26 mouse cellular contexts compared by ENCODE assay signal in genomic region chr3:59182129-59182528, GRCm38 (mm10). TPM values are rescaled to one million over a fixed set of nuclear protein-coding genes. Genes with fewer than 3 reads are reported as not detected.
A peak's percentile ranks its signal among the peaks of the same experiment; 100 is the strongest.
DNase-seq lines count a peak whose midpoint lies in the region; ATAC-seq and TF ChIP-seq lines count a peak whose summit lies in the region.
"Had no signal": no experiment of that assay in that cellular context is flagged by ENCODE, and none has a peak within 500 bp of the region (broad histone marks: within the 10 kb centered on the region; RNA-seq: fewer than 3 reads in every experiment).

No protein-coding gene starts in this region.

- no peaks in the 10 kb centered on the region for H3K27me3 ChIP-seq in forebrain, embryonic 14.5 days (replicated peaks; ENCODE audit: control insufficient read depth, insufficient read depth, low read length)
- no peaks in the 10 kb centered on the region for H3K27me3 ChIP-seq in forebrain, postnatal 0 days (ENCODE audit: insufficient read depth, low read length)
- H3K27me3 ChIP-seq in embryonic facial prominence, embryonic 14.5 days (replicated peaks; ENCODE audit: control insufficient read depth, insufficient read depth, low read length) = no peaks in the 10 kb centered on the region
- H3K27me3 ChIP-seq in midbrain, embryonic 14.5 days (ENCODE audit: control insufficient read depth, insufficient read depth, low read length) = no peaks in the 10 kb centered on the region
- H3K27me3 ChIP-seq: embryonic facial prominence, embryonic 13.5 days; forebrain, embryonic 13.5 days; heart, embryonic 12.5 days had no signal

- no peak for TF ChIP-seq CTCF in forebrain, postnatal 0 days (IDR thresholded peaks at IDR 0.05; ENCODE audit: low read depth)
- TF ChIP-seq CTCF in brain, embryonic 14.5 days (IDR thresholded peaks at IDR 0.05; ENCODE audit: borderline replicate concordance, extremely low read depth, insufficient read depth, insufficient read length) = no peak

- DNase-seq in forebrain, embryonic 14.5 days (ENCODE audit: low spot score) = peak; percentile 11
- DNase-seq in forebrain, postnatal 0 days = no peak
- peak; percentile 63 for DNase-seq in brain, embryonic 14.5 days (ENCODE audit: low read depth)
- no peak for DNase-seq in embryonic facial prominence, embryonic 14.5 days (ENCODE audit: low spot score)
- DNase-seq in midbrain, embryonic 14.5 days = peak; percentile 36
- no peak for DNase-seq in lung, postnatal 14 days
- no peak for DNase-seq in right cerebral cortex, postnatal 10 days (ENCODE audit: low spot score in 2 of 2)
- DNase-seq in cerebellum, adult 11 months = no peak
- DNase-seq: adrenal gland, adult 2 months; adrenal gland, postnatal 25 days; cerebellum, adult 8-10 months; cerebellum, postnatal 14 days; embryo, embryonic 11 days; gastrocnemius, postnatal 14 days had no signal

- no peak overlapping the region for H3K9ac ChIP-seq in forebrain, embryonic 14.5 days (ENCODE audit: low read length)
- no peak overlapping the region for H3K9ac ChIP-seq in forebrain, postnatal 0 days
- H3K9ac ChIP-seq in embryonic facial prominence, embryonic 14.5 days (ENCODE audit: low read depth, low read length) = no peak overlapping the region
- H3K9ac ChIP-seq in midbrain, embryonic 14.5 days (replicated peaks; ENCODE audit: low read length) = no peak overlapping the region
- H3K9ac ChIP-seq: embryonic facial prominence, embryonic 13.5 days; forebrain, embryonic 13.5 days; heart, embryonic 12.5 days had no signal

- no peak overlapping the region for H3K27ac ChIP-seq in forebrain, embryonic 14.5 days (ENCODE audit: low read depth, low read length)
- H3K27ac ChIP-seq in forebrain, postnatal 0 days (ENCODE audit: low read depth, low read length) = no peak overlapping the region
- H3K27ac ChIP-seq in embryonic facial prominence, embryonic 14.5 days (replicated peaks; ENCODE audit: low read depth, low read length) = no peak overlapping the region
- no peak overlapping the region for H3K27ac ChIP-seq in midbrain, embryonic 14.5 days (replicated peaks; ENCODE audit: low read depth, low read length)
- H3K27ac ChIP-seq: embryonic facial prominence, embryonic 13.5 days; forebrain, embryonic 13.5 days; hindbrain, embryonic 10.5 days had no signal

- no peak for TF ChIP-seq POLR2A in brain, embryonic 14.5 days (IDR thresholded peaks at IDR 0.05; ENCODE audit: borderline replicate concordance, extremely low read depth, insufficient read depth, insufficient read length, poor library complexity, severe bottlenecking)

- no peaks in the 10 kb centered on the region for H3K36me3 ChIP-seq in forebrain, embryonic 14.5 days (ENCODE audit: control insufficient read depth, insufficient read depth, low read length)
- H3K36me3 ChIP-seq in forebrain, postnatal 0 days (ENCODE audit: insufficient read depth) = no peaks in the 10 kb centered on the region
- no peaks in the 10 kb centered on the region for H3K36me3 ChIP-seq in embryonic facial prominence, embryonic 14.5 days (ENCODE audit: control insufficient read depth, insufficient read depth, low read length)
- H3K36me3 ChIP-seq in midbrain, embryonic 14.5 days (ENCODE audit: control insufficient read depth, insufficient read depth, low read length) = no peaks in the 10 kb centered on the region
- H3K36me3 ChIP-seq: embryonic facial prominence, embryonic 13.5 days; heart, embryonic 12.5 days; hindbrain, embryonic 10.5 days had no signal

- H3K4me1 ChIP-seq in forebrain, embryonic 14.5 days (ENCODE audit: control insufficient read depth, insufficient read depth, low read length) = no peaks in the 10 kb centered on the region
- H3K4me1 ChIP-seq in forebrain, postnatal 0 days (ENCODE audit: insufficient read depth) = no peaks in the 10 kb centered on the region
- no peaks in the 10 kb centered on the region for H3K4me1 ChIP-seq in embryonic facial prominence, embryonic 14.5 days (ENCODE audit: control insufficient read depth, insufficient read depth, low read length)
- H3K4me1 ChIP-seq in midbrain, embryonic 14.5 days (ENCODE audit: control insufficient read depth, insufficient read depth, low read length) = no peaks in the 10 kb centered on the region
- H3K4me1 ChIP-seq: embryonic facial prominence, embryonic 13.5 days; hindbrain, embryonic 10.5 days had no signal

- no peak for ATAC-seq in forebrain, embryonic 14.5 days
- no peak for ATAC-seq in forebrain, postnatal 0 days
- peak; percentile 66 for ATAC-seq in embryonic facial prominence, embryonic 14.5 days (ENCODE audit: low read depth)
- no peak for ATAC-seq in midbrain, embryonic 14.5 days (ENCODE audit: low FRiP score, low TSS enrichment)
- ATAC-seq: forebrain, embryonic 13.5 days; hindbrain, embryonic 16.5 days had no signal

- no peak overlapping the region for H3K4me3 ChIP-seq in forebrain, embryonic 14.5 days (ENCODE audit: low read depth, low read length)
- H3K4me3 ChIP-seq in forebrain, postnatal 0 days (ENCODE audit: low read depth, low read length) = no peak overlapping the region
- no peak overlapping the region for H3K4me3 ChIP-seq in embryonic facial prominence, embryonic 14.5 days (ENCODE audit: low read depth, low read length)
- no peak overlapping the region for H3K4me3 ChIP-seq in midbrain, embryonic 14.5 days (replicated peaks; ENCODE audit: low read depth, low read length)
- H3K4me3 ChIP-seq: embryonic facial prominence, embryonic 13.5 days; erythroblast, embryonic 14.5 days; forebrain, embryonic 13.5 days; heart, embryonic 12.5 days; hindbrain, embryonic 10.5 days had no signal

- no peaks in the 10 kb centered on the region for H3K9me3 ChIP-seq in forebrain, embryonic 14.5 days (replicated peaks; ENCODE audit: control insufficient read depth, low read length)
- no peaks in the 10 kb centered on the region for H3K9me3 ChIP-seq in forebrain, postnatal 0 days (ENCODE audit: low read length)
- no peaks in the 10 kb centered on the region for H3K9me3 ChIP-seq in embryonic facial prominence, embryonic 14.5 days (ENCODE audit: control insufficient read depth, low read length)
- no peaks in the 10 kb centered on the region for H3K9me3 ChIP-seq in midbrain, embryonic 14.5 days (ENCODE audit: control insufficient read depth, low read length)
- H3K9me3 ChIP-seq: embryonic facial prominence, embryonic 13.5 days; forebrain, embryonic 13.5 days; heart, embryonic 12.5 days; hindbrain, embryonic 10.5 days had no signal

- H3K4me2 ChIP-seq in forebrain, embryonic 14.5 days (ENCODE audit: low read length) = no peak overlapping the region
- H3K4me2 ChIP-seq in forebrain, postnatal 0 days (ENCODE audit: low read depth) = no peak overlapping the region
- no peak overlapping the region for H3K4me2 ChIP-seq in embryonic facial prominence, embryonic 14.5 days (ENCODE audit: low read depth, low read length)
- no peak overlapping the region for H3K4me2 ChIP-seq in midbrain, embryonic 14.5 days (ENCODE audit: low read length)
- H3K4me2 ChIP-seq: embryonic facial prominence, embryonic 13.5 days; forebrain, embryonic 13.5 days; heart, embryonic 12.5 days had no signal

RNA-seq across cellular contexts. Expression of gene Gpr87, which starts 12.8 kb away (rescaled TPM):
- not detected in 2 replicates for polyA plus RNA-seq in forebrain, embryonic 14.5 days (2014; fragmentation: Nextera tagmentation; extraction: Ambion mirVana)
- not detected in 2 replicates for total RNA-seq in forebrain, postnatal 0 days (2014; rRNA removed)
- polyA plus RNA-seq in forebrain, postnatal 0 days (2015; fragmentation: Nextera tagmentation; extraction: Ambion mirVana) = not detected in 2 replicates
- 0.08 and 0.48 TPM in 2 replicates for polyA plus RNA-seq in brain, embryonic 14.5 days (2012; rRNA removed)
- polyA plus RNA-seq in embryonic facial prominence, embryonic 14.5 days (2014; fragmentation: Nextera tagmentation; extraction: Ambion mirVana) = 7.4 and 7.9 TPM in 2 replicates
- polyA plus RNA-seq in midbrain, embryonic 14.5 days (2014; fragmentation: Nextera tagmentation; extraction: Ambion mirVana) = 0.20 and 0.26 TPM in 2 replicates
- total RNA-seq: adrenal gland, adult 2 months; adrenal gland, postnatal 25 days; gastrocnemius, adult 18-20 months; gastrocnemius, postnatal 14 days; heart, adult 8-10 months; heart, postnatal 25 days had no signal
- polyA plus RNA-seq: adrenal gland, adult 2 months; erythroblast, embryonic 14.5 days; frontal cortex, adult 2 months; intestine, embryonic 14.5 days had no signal

RNA-seq across cellular contexts. Expression of gene P2ry13, which starts 28.6 kb away (rescaled TPM):
- 1.7 and 2.4 TPM in 2 replicates for polyA plus RNA-seq in forebrain, embryonic 14.5 days (2014; fragmentation: Nextera tagmentation; extraction: Ambion mirVana)
- total RNA-seq in forebrain, postnatal 0 days (2014; rRNA removed) = 2.0 and 2.2 TPM in 2 replicates
- 1.8 and 2.1 TPM in 2 replicates for polyA plus RNA-seq in forebrain, postnatal 0 days (2015; fragmentation: Nextera tagmentation; extraction: Ambion mirVana)
- 1.6 TPM in 2 replicates for polyA plus RNA-seq in brain, embryonic 14.5 days (2012; rRNA removed)
- 2.0 and 2.5 TPM in 2 replicates for polyA plus RNA-seq in embryonic facial prominence, embryonic 14.5 days (2014; fragmentation: Nextera tagmentation; extraction: Ambion mirVana)
- polyA plus RNA-seq in midbrain, embryonic 14.5 days (2014; fragmentation: Nextera tagmentation; extraction: Ambion mirVana) = 0.85 and 1.4 TPM in 2 replicates
- total RNA-seq: ES-E14 had no signal
- polyA plus RNA-seq: erythroblast, embryonic 14.5 days had no signal

RNA-seq across cellular contexts. Expression of gene P2ry14, which starts 28.7 kb away (rescaled TPM):
- 1.7 and 2.4 TPM in 2 replicates for polyA plus RNA-seq in forebrain, embryonic 14.5 days (2014; fragmentation: Nextera tagmentation; extraction: Ambion mirVana)
- total RNA-seq in forebrain, postnatal 0 days (2014; rRNA removed) = 2.2 and 2.6 TPM in 2 replicates
- 3.2 TPM in 2 replicates for polyA plus RNA-seq in forebrain, postnatal 0 days (2015; fragmentation: Nextera tagmentation; extraction: Ambion mirVana)
- 1.0 and 1.4 TPM in 2 replicates for polyA plus RNA-seq in brain, embryonic 14.5 days (2012; rRNA removed)
- 1.8 and 2.1 TPM in 2 replicates for polyA plus RNA-seq in embryonic facial prominence, embryonic 14.5 days (2014; fragmentation: Nextera tagmentation; extraction: Ambion mirVana)
- 2.9 and 4.1 TPM in 2 replicates for polyA plus RNA-seq in midbrain, embryonic 14.5 days (2014; fragmentation: Nextera tagmentation; extraction: Ambion mirVana)
- polyA plus RNA-seq: erythroblast, embryonic 14.5 days had no signal

Comparison
In these comparisons a context has a peak if more than half of its experiments do, and no peak if none do; other contexts are left out.
1. DNase-seq: peak in forebrain, embryonic 14.5 days (single experiment), brain, embryonic 14.5 days (single experiment) and midbrain, embryonic 14.5 days (single experiment); none in forebrain, postnatal 0 days (single experiment), embryonic facial prominence, embryonic 14.5 days (single experiment), lung, postnatal 14 days (single experiment), right cerebral cortex, postnatal 10 days (0 of 2) and cerebellum, adult 11 months (single experiment).